Mouse (Mus musculus) heart, adult 2 months (tissue): ENCODE measurements around the gene Wdr20. TPM values are rescaled to one million over a fixed set of nuclear protein-coding genes. Genes with fewer than 3 reads are reported as not detected.
A peak's percentile ranks its signal among the peaks of the same experiment; 100 is the strongest.

Source experiments
- DNase-seq, 2 experiments: peaks; one replicate each; pipeline ENCODE4 v3.0.0; 2021
- H3K27ac ChIP-seq: fragments of 200-600 bp; 2 replicates; pipeline ENCODE4 v1.8.1; 2022
- H3K27me3 ChIP-seq: fragments of 200-500 bp; 2 replicates; pipeline ENCODE4 v1.6.1; 2012; ENCODE audit warnings: mild to moderate bottlenecking, low read length, inconsistent platforms, mixed read lengths; ENCODE audit not compliant: control insufficient read depth, insufficient read depth
- H3K36me3 ChIP-seq: fragments of 200-500 bp; 2 replicates; pipeline ENCODE4 v1.6.1; 2012; ENCODE audit warnings: low read length, inconsistent platforms; ENCODE audit not compliant: control insufficient read depth, insufficient read depth
- H3K4me1 ChIP-seq: fragments of 200-500 bp; 2 replicates; pipeline ENCODE4 v1.6.1; 2011; ENCODE audit warnings: low read length; ENCODE audit not compliant: control insufficient read depth, insufficient read depth
- H3K4me3 ChIP-seq: fragments of 200-600 bp; 2 replicates; pipeline ENCODE4 v1.8.1; 2022
- H3K79me2 ChIP-seq: fragments of 200-500 bp; replicated peaks from 2 replicates; pipeline ENCODE4 v1.6.1; 2012; ENCODE audit warnings: mild to moderate bottlenecking, inconsistent platforms, low read length, moderate library complexity, mixed read lengths; ENCODE audit not compliant: control insufficient read depth, insufficient read depth
- H3K9ac ChIP-seq: fragments of 200-500 bp; 2 replicates; pipeline ENCODE4 v1.6.1; 2012; ENCODE audit warnings: low read depth, mild to moderate bottlenecking, control low read depth, inconsistent platforms, low read length, mixed read lengths
- CTCF ChIP-seq: fragments of 200-600 bp; IDR thresholded peaks from 2 replicates; pipeline ENCODE4 v1.8.1; 2022; ENCODE audit warnings: antibody characterized with exemption, mild to moderate bottlenecking, moderate library complexity
- EP300 ChIP-seq: fragments of 200-500 bp; IDR thresholded peaks from 2 replicates; pipeline ENCODE4 v1.6.1; 2011; ENCODE audit warnings: low read depth, low read length, control low read depth; ENCODE audit not compliant: insufficient read depth
- POLR2A ChIP-seq: fragments of 200-500 bp; IDR thresholded peaks from 2 replicates; pipeline ENCODE4 v1.6.1; 2011; ENCODE audit warnings: mild to moderate bottlenecking, low read depth, low read length, control low read depth; ENCODE audit not compliant: insufficient read depth
- WGBS: fragments of 180-500 bp; shearing (Covaris S2); methylation state at CpG from one replicate; pipeline ENCODE4 v1.1.7; 2018; 5-methylcytosine and 5-hydroxymethylcytosine counted together
- intact Hi-C: fragments of 180-260 bp; cut with DNase I; formaldehyde crosslinking; loops from one replicate; pipeline ENCODE4 v1.15.1; 2025
- polyA plus RNA-seq: library from polyadenylated mRNA; depleted of rRNA; stranded (reverse); fragments of >200 nt; gene quantifications from 2 replicates; pipeline ENCODE4 v1.2.3, GENCODE M21; 2012
- total RNA-seq, 2 experiments: library from RNA; stranded (reverse); gene quantifications; 2 replicates each; pipeline ENCODE4 v1.2.3; 2021

The Wdr20 gene
- total and polyA plus RNA-seq, 3 experiments, result 14.5 to 30.9 (median 28.6) TPM

DNA sequence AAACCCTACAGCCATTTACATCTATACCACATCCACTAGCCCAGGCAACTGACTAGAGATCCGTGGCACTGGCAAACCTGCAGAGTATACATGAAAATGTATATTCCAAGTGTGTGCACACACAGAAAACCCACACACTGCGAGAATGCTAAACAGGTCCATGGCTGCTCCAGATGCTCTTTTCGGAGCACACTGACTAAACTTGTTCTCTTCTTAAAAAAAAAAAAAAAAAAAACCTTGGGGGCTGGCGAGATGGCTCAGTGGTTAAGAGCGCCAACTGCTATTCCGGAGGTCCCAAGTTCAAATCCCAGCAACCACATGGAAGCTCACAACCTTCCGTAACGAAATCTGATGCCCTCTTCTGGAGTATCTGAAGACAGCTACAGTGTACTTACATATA is 100.1 kb downstream of the Wdr20 start:
- no peak for TF ChIP-seq CTCF
- no peak for TF ChIP-seq EP300
- no peak for TF ChIP-seq POLR2A
- Histone ChIP-seq H3K27me3 (no peaks in the 10 kb centered on the region), H3K36me3 (no peaks in the 10 kb centered on the region), H3K4me3 (no peak overlapping the region), H3K9ac (no peak overlapping the region), H3K79me2 (no peaks in the 10 kb centered on the region), H3K27ac (no peak overlapping the region), H3K4me1 (no peaks in the 10 kb centered on the region)
- WGBS, result 93% methylated on average over 8 of the region's 8 CpGs
- no peak for DNase-seq
- intact Hi-C loops, result no loop called here

DNA sequence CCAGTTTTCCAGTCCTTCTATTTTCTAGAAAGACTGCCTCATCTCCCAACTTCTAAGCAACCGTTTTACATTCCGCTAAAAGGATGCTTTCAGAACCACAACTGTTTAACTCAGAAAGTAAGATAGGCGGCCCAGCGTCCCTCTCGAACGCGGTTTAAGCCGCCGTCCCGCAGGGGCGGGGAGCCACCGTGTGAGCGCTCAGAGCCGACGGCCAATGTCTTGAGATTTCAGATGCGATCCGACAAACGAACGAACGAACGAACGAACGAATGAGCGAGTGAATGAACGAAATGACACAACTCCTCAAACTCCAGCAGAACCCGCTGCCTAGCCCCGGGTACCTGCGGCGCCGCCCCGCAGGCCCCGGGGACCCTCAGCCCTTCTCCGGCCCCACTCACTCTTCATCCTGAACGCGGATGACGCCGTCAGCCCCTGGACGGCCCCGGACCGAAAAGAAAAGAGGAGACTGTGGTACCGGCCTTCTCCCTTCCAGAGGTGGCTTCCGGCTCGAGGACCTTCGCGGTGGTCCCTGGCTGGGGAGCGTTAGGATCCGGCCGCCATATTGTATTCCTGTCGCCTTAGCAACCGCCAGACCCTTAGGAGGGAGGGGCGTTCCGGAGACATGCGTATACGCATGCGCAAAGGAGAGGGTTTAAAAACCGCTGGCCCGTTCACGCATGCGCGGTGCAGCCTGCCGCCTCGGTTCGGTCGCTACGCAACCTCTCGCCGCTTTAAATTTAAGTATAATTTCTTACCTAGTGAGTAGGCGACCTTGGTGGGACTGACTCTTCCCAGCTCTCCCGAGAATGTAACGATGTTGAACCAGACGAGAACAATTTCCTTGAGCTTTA is 102.8 kb downstream of the Wdr20 start, which contains the start of gene Mok:
Gene Mok (minus strand): TSS at position 592 of the 851 bp plus-strand sequence.
- H3K27ac ChIP-seq, result no peak within 1 kb of the TSS; the same call in 1 of the 2 replicates
- no peaks in the 10 kb centered on the region for H3K4me1 ChIP-seq
- H3K36me3 ChIP-seq, result no peaks in the 10 kb centered on the region
- WGBS, result under 1% methylated on average over 71 of the region's 71 CpGs
- peak; percentile 96 to 98 for DNase-seq
- no peak for TF ChIP-seq EP300
- no peak for TF ChIP-seq CTCF
- no peak for TF ChIP-seq POLR2A
- peak within 1 kb of the TSS; percentile 54 for H3K9ac ChIP-seq
- intact Hi-C loops, result loop anchor here (2.0 to 5.0 kb wide), 4 partner anchors 102 to 423 kb away; no protein-coding TSS in a partner anchor
- no peaks in the 10 kb centered on the region for H3K79me2 ChIP-seq
- H3K4me3 ChIP-seq, result peak within 1 kb of the TSS; percentile 70
- no peaks in the 10 kb centered on the region for H3K27me3 ChIP-seq

DNA sequence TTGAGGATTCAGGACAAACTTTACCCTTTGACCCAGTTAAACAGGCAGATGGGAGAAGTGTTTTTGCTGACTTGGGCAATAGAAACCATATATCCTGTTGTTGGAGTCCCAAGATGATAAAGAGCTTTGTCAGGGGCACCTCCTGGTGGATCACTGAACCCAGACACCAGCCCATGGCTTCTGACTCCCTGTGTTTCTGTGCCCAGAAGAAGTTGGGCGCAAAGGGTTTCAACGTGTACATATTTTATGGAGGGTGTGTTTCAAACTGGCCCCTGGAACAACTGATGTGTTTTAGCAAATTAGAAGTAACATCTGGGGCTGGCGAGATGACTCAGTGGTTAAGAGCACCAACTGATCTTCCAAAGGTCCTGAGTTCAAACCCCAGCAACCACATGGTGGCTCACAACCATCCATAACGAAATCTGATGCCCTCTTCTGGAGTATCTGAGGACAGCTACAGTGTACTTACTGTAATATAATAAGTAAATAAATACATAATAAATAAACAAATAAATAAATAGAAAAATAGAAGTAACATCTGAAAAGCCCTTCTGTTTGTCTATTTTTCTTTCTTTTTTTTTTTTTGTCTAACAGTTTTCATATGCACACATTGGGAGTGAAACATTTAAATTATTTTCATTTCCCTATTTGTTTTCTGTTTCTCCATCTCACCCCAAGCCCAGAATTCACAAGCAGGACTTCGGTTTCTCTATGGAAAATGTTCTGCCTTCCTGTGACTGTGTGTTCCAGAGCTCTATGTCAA is 104.2 kb downstream of the Wdr20 start:
- no peak overlapping the region for H3K4me3 ChIP-seq
- no peak for TF ChIP-seq CTCF
- no peak for TF ChIP-seq EP300
- TF ChIP-seq POLR2A, result no peak
- H3K9ac ChIP-seq, result no peak overlapping the region
- peaks cover 4% of the 10 kb centered on the region; the same call in 1 of the 2 replicates for H3K4me1 ChIP-seq
- WGBS, result 71% methylated on average over 5 of the region's 5 CpGs
- no peak overlapping the region for H3K27ac ChIP-seq
- no peaks in the 10 kb centered on the region for H3K36me3 ChIP-seq
- no peaks in the 10 kb centered on the region for H3K27me3 ChIP-seq
- no peaks in the 10 kb centered on the region for H3K79me2 ChIP-seq
- DNase-seq, result no peak
- intact Hi-C loops, result loop anchor here (2.0 to 5.0 kb wide), 6 partner anchors 103 to 425 kb away; no protein-coding TSS in a partner anchor

DNA sequence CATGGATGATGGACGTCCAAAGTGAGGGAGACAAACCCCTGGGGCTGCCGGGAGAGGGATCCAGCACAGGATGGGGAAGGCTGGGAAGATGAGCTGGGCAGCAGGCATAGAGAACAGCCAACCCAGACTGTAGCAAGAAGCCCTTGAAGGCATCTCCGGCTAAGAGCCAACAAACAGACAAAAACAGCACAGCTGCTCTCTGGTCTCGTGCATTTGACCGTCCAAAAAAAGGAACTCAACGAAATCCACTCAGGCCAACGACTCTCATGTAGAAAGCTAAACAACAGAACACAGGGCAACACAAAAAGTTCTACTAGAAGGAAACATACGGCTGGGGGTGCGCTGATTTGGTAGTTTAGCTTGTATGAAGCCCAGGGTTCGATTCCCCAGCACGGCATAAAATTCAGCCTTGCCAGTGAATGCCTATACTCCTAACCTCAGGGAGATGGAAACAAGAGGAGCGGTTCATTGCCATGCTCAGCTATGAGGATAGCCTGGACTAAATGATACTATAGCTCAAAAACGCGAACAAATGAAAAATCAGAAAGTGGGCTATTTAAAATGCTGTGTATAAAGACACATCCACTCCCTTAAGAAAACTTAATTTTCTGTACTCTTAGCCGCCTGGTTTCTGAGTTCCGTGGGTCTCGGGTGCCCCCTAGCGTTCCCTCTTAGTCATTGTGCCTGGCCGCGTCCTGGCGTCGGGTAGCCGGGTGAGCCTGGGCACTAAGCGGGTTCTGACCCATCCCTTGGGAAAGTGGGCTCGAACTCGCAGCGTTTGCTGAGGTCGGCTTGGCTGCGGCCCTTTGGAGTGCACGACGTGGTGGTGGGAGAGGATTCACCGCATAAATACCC is 105.7 kb downstream of the Wdr20 start:
- intact Hi-C loops, result loop anchor here (2.0 to 5.0 kb wide), 4 partner anchors 181 to 426 kb away; no protein-coding TSS in a partner anchor
- Histone ChIP-seq H3K36me3 (no peaks in the 10 kb centered on the region), H3K27ac (peak overlapping the region; percentile 51), H3K4me1 (peaks cover 4% of the 10 kb centered on the region; the same call in 1 of the 2 replicates), H3K4me3 (peak overlapping the region; percentile 60), H3K9ac (peak overlapping the region; percentile 55), H3K79me2 (no peaks in the 10 kb centered on the region), H3K27me3 (no peaks in the 10 kb centered on the region)
- peak; percentile 87 to 90 for DNase-seq
- WGBS, result 20% methylated on average over 32 of the region's 32 CpGs
- TF ChIP-seq CTCF (no peak; the same call in none of the 2 replicates), EP300 (peak; percentile 76; the same call in 1 of the 2 replicates), POLR2A (no peak)
